Mouse (Mus musculus): Measurements from ENCODE around the gene Lsmem1. TPM values are rescaled to one million over a fixed set of nuclear protein-coding genes. Genes with fewer than 3 reads are reported as not detected.

Gene Lsmem1
- polyA plus RNA-seq, 1 experiment, result not detected

DNA sequence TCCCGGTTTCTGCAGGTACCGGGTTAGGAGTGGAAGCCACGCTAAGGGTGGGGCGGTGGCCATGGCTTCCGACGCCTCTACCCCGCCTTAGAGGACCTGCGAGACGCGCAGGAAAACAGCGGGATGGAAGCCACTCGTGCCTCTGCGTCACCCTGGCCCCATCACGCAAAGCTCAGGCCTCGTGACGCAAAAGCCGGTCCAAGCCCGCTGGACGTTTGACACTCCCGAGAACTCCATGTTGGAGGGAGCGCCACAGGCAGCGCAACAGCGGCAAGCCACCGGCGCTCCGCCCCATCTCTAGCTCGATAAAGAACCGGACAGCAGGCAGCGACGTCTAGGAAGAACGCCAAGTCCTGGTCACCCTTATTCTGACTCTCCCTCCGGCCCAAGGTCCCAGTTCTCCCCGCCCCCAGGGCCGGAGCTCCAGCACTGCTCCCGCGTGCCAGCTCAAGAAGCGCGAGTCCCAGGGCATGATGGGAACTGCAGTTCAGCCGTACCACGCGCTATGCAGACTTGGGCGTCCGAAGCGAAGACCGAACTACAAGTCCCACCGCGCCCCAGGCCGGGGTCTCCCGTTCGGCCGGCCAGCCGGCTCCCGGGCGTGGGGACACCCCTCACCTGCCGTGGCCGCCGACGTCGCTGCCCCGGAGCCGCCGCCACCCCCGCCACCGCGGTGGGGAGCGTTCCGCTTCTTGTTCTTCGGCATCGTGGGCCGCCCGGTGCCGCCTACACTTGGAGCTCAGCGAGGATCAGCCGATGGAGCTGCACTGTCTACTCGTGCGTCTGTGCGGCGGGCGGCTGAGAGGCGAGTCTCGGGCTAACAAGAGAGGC lies 23.2 kb upstream of the Lsmem1 start:
- WGBS, result under 1% methylated on average over 81 of the region's 81 CpGs
- peak overlapping the region; percentile 84 for H3K4me3 ChIP-seq (ENCODE audit: low read depth, low read length)
- TF ChIP-seq CTCF (IDR thresholded peaks at IDR 0.05; ENCODE audit: extremely low read depth, insufficient read length, insufficient replicate concordance, low read depth, low read length) (no peak), POLR2A (IDR thresholded peaks at IDR 0.05; ENCODE audit: low read depth, low read length) (peak; percentile 48; the same call in 1 of the 2 replicates)

DNA sequence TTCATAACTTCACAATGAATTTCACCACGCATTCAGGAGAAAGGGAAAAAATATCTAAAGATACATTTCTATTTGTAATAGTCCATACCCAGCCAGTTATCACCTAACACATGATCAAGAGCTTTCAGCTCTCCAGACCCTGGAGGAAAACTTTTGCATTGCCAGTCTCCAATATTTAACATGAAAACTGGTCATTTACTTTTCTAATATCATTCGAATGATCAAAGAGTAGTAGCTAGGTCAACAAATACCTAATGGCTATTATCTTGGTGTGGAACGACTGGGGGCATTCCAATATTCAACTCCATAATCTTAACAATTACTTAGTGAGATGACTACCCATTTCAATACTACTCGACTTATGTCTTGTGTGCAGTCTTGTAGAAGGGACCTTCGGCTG lies 22.3 kb upstream of the Lsmem1 start:
- no peak overlapping the region for H3K27ac ChIP-seq (ENCODE audit: insufficient read depth, low read depth, low read length)
- H3K36me3 ChIP-seq (ENCODE audit: control insufficient read depth, insufficient read depth, low read length), result peaks cover 4% of the 10 kb centered on the region
- peaks cover 5% of the 10 kb centered on the region; the same call in 1 of the 2 replicates for H3K4me1 ChIP-seq (ENCODE audit: control insufficient read depth, insufficient read depth, insufficient read length, low read length)
- 1% methylated on average over 5 of the region's 5 CpGs for WGBS
- peak overlapping the region; percentile 84; the same call in 1 of the 2 replicates for H3K4me3 ChIP-seq (ENCODE audit: low read depth, low read length)
- H3K27me3 ChIP-seq (ENCODE audit: control insufficient read depth, insufficient read depth, low read length), result no peaks in the 10 kb centered on the region
- no peak for TF ChIP-seq POLR2A (IDR thresholded peaks at IDR 0.05; ENCODE audit: low read depth, low read length)
- TF ChIP-seq CTCF (IDR thresholded peaks at IDR 0.05; ENCODE audit: extremely low read depth, insufficient read length, insufficient replicate concordance, low read depth, low read length), result no peak

More for the DNA sequence above, 23.2 kb upstream of the Lsmem1 start:
- Histone ChIP-seq H3K4me1 (ENCODE audit: control insufficient read depth, insufficient read depth, insufficient read length, low read length) (peaks cover 5% of the 10 kb centered on the region; the same call in 1 of the 2 replicates), H3K27me3 (ENCODE audit: control insufficient read depth, insufficient read depth, low read length) (no peaks in the 10 kb centered on the region), H3K27ac (ENCODE audit: insufficient read depth, low read depth, low read length) (peak overlapping the region; percentile 97), H3K36me3 (ENCODE audit: control insufficient read depth, insufficient read depth, low read length) (no peaks in the 10 kb centered on the region)

DNA sequence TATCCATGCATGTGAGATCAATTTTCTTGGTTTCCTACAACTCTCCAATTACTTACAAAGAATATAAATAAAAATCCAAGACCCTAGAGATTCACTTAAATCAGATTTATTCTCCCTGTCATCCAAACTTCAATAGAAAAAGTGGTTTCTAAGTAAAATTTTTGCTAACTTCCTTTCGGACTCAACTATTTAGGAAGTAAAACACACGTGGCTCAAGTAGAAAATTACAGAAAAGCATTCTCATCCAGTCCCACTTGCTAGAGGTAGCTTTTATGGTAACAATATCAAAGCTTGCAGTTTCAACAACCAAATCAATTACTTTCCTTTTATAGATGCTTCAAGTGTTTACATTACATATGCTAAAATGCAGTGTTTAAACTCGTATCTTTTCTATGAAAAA lies 21.6 kb upstream of the Lsmem1 start:
- H3K4me3 ChIP-seq (ENCODE audit: low read depth, low read length), result no peak overlapping the region
- H3K36me3 ChIP-seq (ENCODE audit: control insufficient read depth, insufficient read depth, low read length), result peaks cover 8% of the 10 kb centered on the region
- 5% methylated on average over 3 of the region's 3 CpGs for WGBS
- no peak overlapping the region for H3K27ac ChIP-seq (ENCODE audit: insufficient read depth, low read depth, low read length)
- H3K4me1 ChIP-seq (ENCODE audit: control insufficient read depth, insufficient read depth, insufficient read length, low read length), result peaks cover 5% of the 10 kb centered on the region; the same call in 1 of the 2 replicates
- H3K27me3 ChIP-seq (ENCODE audit: control insufficient read depth, insufficient read depth, low read length), result no peaks in the 10 kb centered on the region
- TF ChIP-seq POLR2A (IDR thresholded peaks at IDR 0.05; ENCODE audit: low read depth, low read length) (no peak), CTCF (IDR thresholded peaks at IDR 0.05; ENCODE audit: extremely low read depth, insufficient read length, insufficient replicate concordance, low read depth, low read length) (no peak)

DNA sequence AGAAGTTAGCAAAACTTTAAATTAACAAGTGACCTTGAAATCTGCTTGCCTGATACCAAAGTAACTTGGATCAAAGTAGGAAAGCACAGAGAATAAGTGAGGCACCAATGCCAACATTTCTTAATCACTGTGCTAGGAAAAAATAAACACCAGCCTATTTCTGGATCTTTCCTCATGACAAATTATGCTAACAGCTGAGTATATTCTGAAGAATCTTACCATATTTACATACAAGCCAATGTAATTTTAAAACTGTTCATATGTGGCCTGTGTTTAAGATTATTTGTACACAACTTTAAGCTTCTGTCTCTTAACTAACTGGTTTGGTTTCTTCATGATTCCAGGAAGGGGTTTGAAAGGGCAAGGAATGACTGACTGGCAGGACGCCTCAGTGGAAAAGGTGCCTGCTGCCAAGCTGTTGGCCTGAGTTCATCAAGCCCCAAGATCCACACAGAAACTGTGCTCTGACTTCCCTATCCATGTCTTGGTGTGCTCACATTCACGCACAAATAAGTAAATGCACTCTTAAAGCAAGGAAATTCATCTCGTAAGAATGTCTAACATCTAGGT lies 20.8 kb upstream of the Lsmem1 start:
- Histone ChIP-seq H3K27me3 (ENCODE audit: control insufficient read depth, insufficient read depth, low read length) (no peaks in the 10 kb centered on the region), H3K4me1 (ENCODE audit: control insufficient read depth, insufficient read depth, insufficient read length, low read length) (peaks cover 5% of the 10 kb centered on the region; the same call in 1 of the 2 replicates), H3K36me3 (ENCODE audit: control insufficient read depth, insufficient read depth, low read length) (peaks cover 16% of the 10 kb centered on the region), H3K27ac (ENCODE audit: insufficient read depth, low read depth, low read length) (0 out of 2 replicates have a peak overlapping the region, but pooled peaks have one; percentile 1), H3K4me3 (ENCODE audit: low read depth, low read length) (peak overlapping the region; percentile 11; the same call in 1 of the 2 replicates)
- 8% methylated on average over 3 of the region's 3 CpGs for WGBS
- TF ChIP-seq CTCF (IDR thresholded peaks at IDR 0.05; ENCODE audit: extremely low read depth, insufficient read length, insufficient replicate concordance, low read depth, low read length) (no peak), POLR2A (IDR thresholded peaks at IDR 0.05; ENCODE audit: low read depth, low read length) (no peak)

DNA sequence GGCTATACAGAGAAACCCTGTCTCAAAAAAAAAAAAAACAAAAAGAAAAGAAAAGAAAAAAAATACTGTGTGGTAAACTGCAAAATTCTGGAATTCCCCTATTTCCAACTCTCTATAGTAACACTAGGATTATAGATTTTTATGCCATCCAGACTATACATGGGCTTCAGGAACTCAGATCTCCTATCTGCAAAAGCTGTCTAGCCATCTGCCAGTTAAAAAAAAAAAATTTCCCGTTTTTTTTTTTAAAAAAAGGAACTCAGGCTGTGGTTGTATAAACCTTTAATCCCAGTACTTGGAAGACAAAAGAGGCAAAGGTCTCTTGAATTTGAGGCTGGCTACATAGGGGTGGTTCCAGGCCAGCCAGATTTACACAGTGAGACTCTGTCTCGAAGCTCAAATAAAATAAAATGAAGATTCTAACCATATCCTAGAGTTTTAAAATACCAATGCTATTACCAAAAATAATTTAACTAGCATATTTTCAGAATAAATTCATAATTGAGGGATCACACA lies 19.2 kb upstream of the Lsmem1 start:
- H3K4me3 ChIP-seq (ENCODE audit: low read depth, low read length), result no peak overlapping the region
- peaks cover 2% of the 10 kb centered on the region; the same call in 1 of the 2 replicates for H3K4me1 ChIP-seq (ENCODE audit: control insufficient read depth, insufficient read depth, insufficient read length, low read length)
- no peaks in the 10 kb centered on the region for H3K27me3 ChIP-seq (ENCODE audit: control insufficient read depth, insufficient read depth, low read length)
- TF ChIP-seq CTCF (IDR thresholded peaks at IDR 0.05; ENCODE audit: extremely low read depth, insufficient read length, insufficient replicate concordance, low read depth, low read length) (no peak), POLR2A (IDR thresholded peaks at IDR 0.05; ENCODE audit: low read depth, low read length) (no peak)
- 47% methylated on average over 2 of the region's 2 CpGs for WGBS
- no peak overlapping the region for H3K27ac ChIP-seq (ENCODE audit: insufficient read depth, low read depth, low read length)
- H3K36me3 ChIP-seq (ENCODE audit: control insufficient read depth, insufficient read depth, low read length), result peaks cover 28% of the 10 kb centered on the region

DNA sequence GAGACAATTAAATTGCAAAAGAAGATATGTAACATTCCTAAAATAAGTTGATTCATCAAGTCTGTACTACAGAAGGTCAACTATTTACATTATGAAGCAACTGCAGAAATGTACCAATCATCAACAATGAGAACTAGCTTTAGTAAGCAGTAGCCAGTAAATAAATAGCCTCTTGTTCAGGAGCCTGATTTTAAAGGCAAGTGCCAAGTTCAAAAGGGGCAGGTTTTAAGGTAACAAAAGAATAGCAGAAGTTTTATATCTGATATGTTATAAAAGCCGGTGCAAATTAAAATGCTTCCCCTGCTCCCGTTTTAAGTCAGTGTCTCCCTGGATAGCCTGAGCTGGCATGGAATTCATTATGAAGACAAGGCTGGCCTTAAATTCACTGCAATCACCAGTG lies 18.5 kb upstream of the Lsmem1 start:
- TF ChIP-seq POLR2A (IDR thresholded peaks at IDR 0.05; ENCODE audit: low read depth, low read length) (no peak), CTCF (IDR thresholded peaks at IDR 0.05; ENCODE audit: extremely low read depth, insufficient read length, insufficient replicate concordance, low read depth, low read length) (no peak)
- Histone ChIP-seq H3K27ac (ENCODE audit: insufficient read depth, low read depth, low read length) (no peak overlapping the region), H3K4me3 (ENCODE audit: low read depth, low read length) (no peak overlapping the region), H3K36me3 (ENCODE audit: control insufficient read depth, insufficient read depth, low read length) (peaks cover 33% of the 10 kb centered on the region), H3K27me3 (ENCODE audit: control insufficient read depth, insufficient read depth, low read length) (no peaks in the 10 kb centered on the region), H3K4me1 (ENCODE audit: control insufficient read depth, insufficient read depth, insufficient read length, low read length) (peaks cover 2% of the 10 kb centered on the region; the same call in 1 of the 2 replicates)
- 54% methylated on average over 2 of the region's 2 CpGs for WGBS
